Mouse (Mus musculus) splenic B cell, adult 2 months (primary cell): ENCODE data around the gene Nin.

Source experiments
- DNase-seq: peaks from one replicate; pipeline ENCODE4 v3.0.0-alpha.2; 2011; ENCODE audit warnings: low read depth, low spot score
- H3K27me3 ChIP-seq: 2 replicates; pipeline ENCODE4 v1.6.1; 2012; ENCODE audit warnings: mild to moderate bottlenecking, low read length, moderate library complexity, mixed read lengths; ENCODE audit not compliant: control insufficient read depth, poor library complexity, insufficient read depth, severe bottlenecking
- H3K36me3 ChIP-seq: 2 replicates; pipeline ENCODE4 v1.6.1; 2012; ENCODE audit warnings: mild to moderate bottlenecking, low read length, moderate library complexity, mixed read lengths; ENCODE audit not compliant: control insufficient read depth, poor library complexity, insufficient read depth, severe bottlenecking

The Nin gene

GRCm38 (mm10) chr12:70082485-70082884, 31.0 kb downstream of the Nin start:
- no peaks in the 10 kb centered on the region for H3K27me3 ChIP-seq
- no peak for DNase-seq
- H3K36me3 ChIP-seq, result 0 out of 2 replicates have a peak, but pooled peaks cover 2% of the 10 kb centered on the region

GRCm38 (mm10) chr12:70078471-70079025, 35.0 kb downstream of the Nin start:
- Histone ChIP-seq H3K36me3 (no peaks in the 10 kb centered on the region; the same call in 1 of the 2 replicates), H3K27me3 (no peaks in the 10 kb centered on the region)
- DNase-seq, result no peak

GRCm38 (mm10) chr12:70076493-70076892, 37.0 kb downstream of the Nin start:
- H3K36me3 ChIP-seq, result no peaks in the 10 kb centered on the region; the same call in none of the 2 replicates
- H3K27me3 ChIP-seq, result no peaks in the 10 kb centered on the region
- DNase-seq, result no peak

GRCm38 (mm10) chr12:70075001-70075400, 38.5 kb downstream of the Nin start:
- no peak for DNase-seq
- Histone ChIP-seq H3K36me3 (no peaks in the 10 kb centered on the region; the same call in none of the 2 replicates), H3K27me3 (no peaks in the 10 kb centered on the region)

GRCm38 (mm10) chr12:70070888-70071287, 42.6 kb downstream of the Nin start:
- Histone ChIP-seq H3K36me3 (no peaks in the 10 kb centered on the region; the same call in none of the 2 replicates), H3K27me3 (no peaks in the 10 kb centered on the region)
- DNase-seq, result no peak

- no peaks in the 10 kb centered on the region for H3K27me3 ChIP-seq
- H3K36me3 ChIP-seq, result no peaks in the 10 kb centered on the region; the same call in none of the 2 replicates
- DNase-seq, result no peak
Observed at GRCm38 (mm10) chr12:70070306-70070705, 43.2 kb downstream of the Nin start.

GRCm38 (mm10) chr12:70068647-70069257, 44.8 kb downstream of the Nin start:
- H3K27me3 ChIP-seq, result no peaks in the 10 kb centered on the region
- no peak for DNase-seq
- no peaks in the 10 kb centered on the region; the same call in none of the 2 replicates for H3K36me3 ChIP-seq

- Histone ChIP-seq H3K36me3 (no peaks in the 10 kb centered on the region; the same call in none of the 2 replicates), H3K27me3 (no peaks in the 10 kb centered on the region)
- DNase-seq, result no peak
Observed at GRCm38 (mm10) chr12:70067849-70068248, 45.7 kb downstream of the Nin start.

GRCm38 (mm10) chr12:70062114-70062513, 51.4 kb downstream of the Nin start:
- H3K36me3 ChIP-seq, result peaks cover 4% of the 10 kb centered on the region
- H3K27me3 ChIP-seq, result no peaks in the 10 kb centered on the region
- DNase-seq, result peak; percentile 77

- no peaks in the 10 kb centered on the region for H3K27me3 ChIP-seq
- no peak for DNase-seq
- peaks cover 7% of the 10 kb centered on the region for H3K36me3 ChIP-seq
Observed at GRCm38 (mm10) chr12:70058956-70059851, 54.3 kb downstream of the Nin start.

GRCm38 (mm10) chr12:70050699-70051098, 62.8 kb downstream of the Nin start:
- DNase-seq, result no peak
- Histone ChIP-seq H3K36me3 (peaks cover 16% of the 10 kb centered on the region), H3K27me3 (no peaks in the 10 kb centered on the region)

- Histone ChIP-seq H3K27me3 (no peaks in the 10 kb centered on the region), H3K36me3 (peaks cover 25% of the 10 kb centered on the region)
- DNase-seq, result no peak
Observed at GRCm38 (mm10) chr12:70048741-70049140, 64.8 kb downstream of the Nin start.

- H3K27me3 ChIP-seq, result no peaks in the 10 kb centered on the region
- no peak for DNase-seq
- peaks cover 26% of the 10 kb centered on the region for H3K36me3 ChIP-seq
Observed at GRCm38 (mm10) chr12:70047281-70047680, 66.2 kb downstream of the Nin start.

- Histone ChIP-seq H3K27me3 (no peaks in the 10 kb centered on the region), H3K36me3 (peaks cover 28% of the 10 kb centered on the region)
- DNase-seq, result no peak
Observed at GRCm38 (mm10) chr12:70044353-70044752, 69.2 kb downstream of the Nin start.

GRCm38 (mm10) chr12:70043421-70043820, 70.1 kb downstream of the Nin start:
- H3K27me3 ChIP-seq, result no peaks in the 10 kb centered on the region
- H3K36me3 ChIP-seq, result peaks cover 25% of the 10 kb centered on the region
- no peak for DNase-seq
